Mouse (Mus musculus): ENCODE measurements around the gene Nxn.

DNA sequence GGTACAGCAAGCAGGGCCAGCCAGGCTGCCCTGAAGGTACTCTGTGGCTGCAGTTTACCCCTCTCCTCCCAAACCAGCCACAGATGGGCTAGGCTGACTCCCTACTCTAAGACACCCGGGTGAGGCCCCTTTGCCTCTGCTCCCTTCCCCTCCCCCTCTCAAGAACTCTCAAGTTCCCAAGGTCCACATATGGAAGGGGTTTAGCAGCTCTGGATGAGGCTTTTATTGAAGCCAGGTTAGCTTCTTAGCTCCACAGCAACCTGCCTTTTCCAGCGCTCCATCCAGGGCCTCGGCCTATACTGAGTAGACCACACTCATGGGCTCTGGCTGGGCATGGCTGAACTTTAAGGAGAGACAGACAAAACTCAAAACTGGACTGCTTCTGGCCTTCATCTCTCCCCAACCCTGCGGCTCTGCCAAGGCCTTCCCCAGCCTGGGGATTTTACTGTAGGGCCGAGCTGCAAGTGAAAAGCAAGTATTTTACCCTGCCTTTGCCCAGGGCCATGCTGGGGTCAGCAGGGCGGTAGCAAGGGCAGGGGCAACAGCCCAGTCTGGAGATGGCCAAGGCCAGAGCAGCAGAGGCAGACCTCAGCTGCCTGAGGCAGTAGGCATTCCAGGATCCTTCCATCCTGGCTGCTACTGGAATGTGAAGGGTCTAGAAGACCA is 31.2 kb upstream of the Nxn start:
- TF ChIP-seq EP300 (IDR thresholded peaks at IDR 0.05; ENCODE audit: low read depth) (no peak), CTCF (IDR thresholded peaks at IDR 0.05; ENCODE audit: low read depth) (no peak)

Measured in liver, embryonic 14.5 days (tissue).